Mouse (Mus musculus): ENCODE results near the gene Gprc5d.

- TF ChIP-seq CTCF (IDR thresholded peaks at IDR 0.05; ENCODE audit: low read depth) (no peak), EP300 (IDR thresholded peaks at IDR 0.05; ENCODE audit: low read depth) (peak; percentile 64; the same call in 1 of the 2 replicates)
Observed at GRCm38 (mm10) chr6:135162861-135163260, 44.8 kb upstream of the Gprc5d start.

All from liver, postnatal 0 days (tissue).